Mouse (Mus musculus) spleen, adult 2 months (tissue): Measurements from ENCODE around the gene Sidt1.

Experiments used
- CTCF ChIP-seq: fragments of 200-500 bp; IDR thresholded peaks from 2 replicates; pipeline ENCODE4 v1.5.1; 2011; ENCODE audit warnings: mild to moderate bottlenecking, inconsistent platforms; ENCODE audit not compliant: insufficient read depth, insufficient read length, insufficient replicate concordance; ENCODE audit errors: extremely low read depth
- POLR2A ChIP-seq: fragments of 200-500 bp; IDR thresholded peaks from 2 replicates; pipeline ENCODE4 v1.6.1; 2011; ENCODE audit warnings: low read depth, low read length, inconsistent platforms

DNA sequence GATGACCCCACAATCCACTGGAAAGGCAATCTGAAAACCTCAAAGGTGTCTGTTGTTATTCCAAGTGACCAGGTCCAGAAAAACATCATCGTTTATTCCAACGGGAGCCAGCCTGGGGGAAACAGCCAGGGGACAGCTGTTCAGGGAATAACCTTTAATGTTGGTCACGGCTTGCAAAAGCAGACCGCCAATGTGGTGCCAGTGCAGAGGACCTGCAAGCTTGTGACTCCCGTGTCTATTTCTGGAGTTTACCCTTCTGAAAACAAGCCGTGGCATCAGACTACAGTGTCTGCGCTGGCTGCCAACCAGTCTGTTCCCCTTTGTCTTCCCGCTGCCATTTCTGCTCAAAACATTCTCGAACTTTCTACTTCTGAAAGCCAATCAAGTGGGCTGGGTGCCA lies 117.5 kb downstream of the Sidt1 start:
- TF ChIP-seq POLR2A (no peak), CTCF (no peak)
